ENCODE assay signal across 8 mouse cellular contexts in the genomic region with DNA sequence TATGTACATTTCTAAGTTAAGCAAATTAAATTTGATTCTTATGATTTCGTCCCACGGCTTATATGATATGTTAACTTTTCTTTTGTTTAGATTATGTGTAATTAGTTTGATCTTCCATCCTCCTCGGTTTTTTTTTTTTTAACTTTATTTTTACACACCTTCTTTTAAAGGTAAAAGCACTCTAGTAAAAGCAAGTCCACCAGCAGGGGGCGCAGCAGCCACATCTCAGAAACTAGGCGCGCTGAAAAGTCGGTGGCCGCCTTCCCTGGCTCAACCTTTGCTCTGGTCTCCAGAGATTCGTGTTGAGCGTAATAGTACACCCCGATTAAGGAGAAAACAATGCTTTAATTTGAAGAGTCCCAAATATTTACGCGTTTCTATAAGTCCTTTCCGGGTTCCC. TPM values are rescaled to one million over a fixed set of nuclear protein-coding genes. Genes with fewer than 3 reads are reported as not detected.
DNase-seq lines count a peak whose midpoint lies in the region; ATAC-seq and TF ChIP-seq lines count a peak whose summit lies in the region.

No protein-coding gene starts in this region.

- ATAC-seq in kidney, postnatal 0 days (replicated peaks; ENCODE audit: low FRiP score, low read depth) = no peak
- ATAC-seq in monocyte, adult 5-6 weeks (replicated peaks; ENCODE audit: insufficient number of reproducible peaks, low FRiP score, low TSS enrichment, poor library complexity, severe bottlenecking) = no peak

- no peak overlapping the region for H3K9ac ChIP-seq in kidney, postnatal 0 days (ENCODE audit: low read depth, low read length)

- no peaks in the 10 kb centered on the region for H3K9me3 ChIP-seq in kidney, postnatal 0 days (replicated peaks; ENCODE audit: low read length)

- peak; percentile 76 for DNase-seq in right cerebral cortex, adult 18-20 months
- DNase-seq in right cerebral cortex, postnatal 36 days (ENCODE audit: low spot score in 2 of 2) = no peak
- peak; percentile 47 for DNase-seq in c-Kit-positive CD71-positive TER-119-negative erythroid progenitor cells, embryonic 14.5 days (ENCODE audit: low read depth)
- peak; percentile 79 for DNase-seq in forelimb bud, embryonic 11.5 days (ENCODE audit: low read depth, low spot score)
- peak; percentile 85 for DNase-seq in kidney, postnatal 0 days (ENCODE audit: low spot score)
- DNase-seq in lung, adult 2 months = peak; percentile 73
- DNase-seq in retina, postnatal 1 day = peak; percentile 88

- no peak overlapping the region for H3K27ac ChIP-seq in kidney, postnatal 0 days

- no peak for TF ChIP-seq POLR2A in lung, adult 2 months (IDR thresholded peaks at IDR 0.05; ENCODE audit: borderline replicate concordance, extremely low read depth, low read depth, low read length)

- H3K4me1 ChIP-seq in kidney, postnatal 0 days (replicated peaks; ENCODE audit: insufficient read depth, low read length) = peaks cover 9% of the 10 kb centered on the region
- H3K4me1 ChIP-seq in lung, adult 2 months (ENCODE audit: control insufficient read depth, insufficient read depth, low read length) = no peaks in the 10 kb centered on the region

- peak; percentile 86 for TF ChIP-seq CTCF in kidney, postnatal 0 days (IDR thresholded peaks at IDR 0.05; ENCODE audit: low read depth)
- TF ChIP-seq CTCF in lung, adult 2 months (IDR thresholded peaks at IDR 0.05; ENCODE audit: insufficient read depth, low read length) = peak; percentile 50

- no peak overlapping the region for H3K4me2 ChIP-seq in kidney, postnatal 0 days (ENCODE audit: low read length)

- WGBS in kidney, postnatal 0 days = under 1% methylated on average over 14 of the region's 14 CpGs
- 2% methylated on average over 14 of the region's 14 CpGs for WGBS in lung, adult 2 months

- H3K27me3 ChIP-seq in kidney, postnatal 0 days (ENCODE audit: insufficient read depth, low read length) = peaks cover 83% of the 10 kb centered on the region

- no peak overlapping the region for H3K4me3 ChIP-seq in kidney, postnatal 0 days (replicated peaks; ENCODE audit: low read depth, low read length)
- H3K4me3 ChIP-seq in lung, adult 2 months (replicated peaks; ENCODE audit: extremely low read depth, low read depth, low read length) = no peak overlapping the region

- H3K36me3 ChIP-seq in kidney, postnatal 0 days (ENCODE audit: insufficient read depth, low read length) = no peaks in the 10 kb centered on the region

RNA-seq across cellular contexts. Expression of a gene that starts 2.5 kb away (rescaled TPM):
- polyA plus RNA-seq in kidney, postnatal 0 days (2015; fragmentation: Nextera tagmentation; extraction: Ambion mirVana) = not detected in 2 replicates
- polyA plus RNA-seq in lung, adult 2 months (2012; rRNA removed) = 14.2 and 16.0 TPM in 2 replicates
- not detected in 3 replicates for total RNA-seq in monocyte, adult 5-6 weeks (2017)

Comparison
In these comparisons a context has a peak if more than half of its experiments do, and no peak if none do; other contexts are left out.
1. DNase-seq: peak in right cerebral cortex, adult 18-20 months (single experiment), c-Kit-positive CD71-positive TER-119-negative erythroid progenitor cells, embryonic 14.5 days (single experiment), forelimb bud, embryonic 11.5 days (single experiment), kidney, postnatal 0 days (single experiment), lung, adult 2 months (single experiment) and retina, postnatal 1 day (single experiment); none in right cerebral cortex, postnatal 36 days (0 of 2).
2. RNA of a gene that starts 2.5 kb away (polyA plus RNA-seq): 14.2 to 16.0 TPM in lung, adult 2 months; not detected in kidney, postnatal 0 days; every median in the first group is over 10 times any median in the second.